Mouse (Mus musculus) CH12.LX (cell line): Measurements from ENCODE around the gene Krtap3-2. TPM values are rescaled to one million over a fixed set of nuclear protein-coding genes. Genes with fewer than 3 reads are reported as not detected.

Experiments used
- DNase-seq: peaks from one replicate; pipeline ENCODE4 v3.0.0-alpha.2; 2013; ENCODE audit errors: extremely low read depth
- H3K27ac ChIP-seq: 2 replicates; pipeline ENCODE4 v1.5.1; 2012; ENCODE audit warnings: low read depth, mild to moderate bottlenecking, control low read depth, moderate library complexity; ENCODE audit not compliant: insufficient read depth
- H3K27me3 ChIP-seq: replicated peaks from 2 replicates; pipeline ENCODE3; 2012; ENCODE audit warnings: inconsistent platforms
- H3K36me3 ChIP-seq, 2 experiments: replicated peaks in 1 of 2; 2 replicates each; pipeline versions ENCODE3 to v1.6.1; 2012; ENCODE audit warnings: inconsistent platforms in 1 of 2, low read length in 1 of 2, mild to moderate bottlenecking in 1 of 2, mixed read lengths in 1 of 2, moderate library complexity in 1 of 2; ENCODE audit not compliant: control insufficient read depth in 1 of 2, insufficient read depth in 1 of 2
- H3K4me1 ChIP-seq, 2 experiments: 2 replicates each; pipeline ENCODE4 v1.6.1; 2012; ENCODE audit warnings: inconsistent platforms in 1 of 2, moderate library complexity in 1 of 2; ENCODE audit not compliant: insufficient read depth in 2 of 2, control insufficient read depth in 1 of 2
- H3K4me2 ChIP-seq: 2 replicates; pipeline ENCODE4 v1.6.1; 2012; ENCODE audit warnings: low read depth, mild to moderate bottlenecking, control low read depth; ENCODE audit not compliant: poor library complexity, insufficient read depth, severe bottlenecking
- H3K4me3 ChIP-seq, 3 experiments: fragments of 150-350 bp in 1 of 3; sonication (generic) in 1 of 3; replicated peaks in 1 of 3; 2 replicates each; pipeline versions ENCODE3 to v1.5.1; 2011 to 2012; ENCODE audit warnings: low read depth in 2 of 3, low read length in 2 of 3, mild to moderate bottlenecking in 2 of 3, moderate library complexity in 2 of 3, control low read depth in 1 of 3, improper control_type of control experiment in 1 of 3, inconsistent platforms in 1 of 3, mixed read lengths in 1 of 3; ENCODE audit not compliant: poor library complexity in 1 of 3
- H3K79me2 ChIP-seq: replicated peaks from 2 replicates; pipeline ENCODE4 v1.6.1; 2012; ENCODE audit warnings: mild to moderate bottlenecking, moderate library complexity; ENCODE audit not compliant: control insufficient read depth, poor library complexity, insufficient read depth, severe bottlenecking; ENCODE audit errors: extremely low read depth
- H3K9ac ChIP-seq: 2 replicates; pipeline ENCODE4 v1.6.1; 2012; ENCODE audit warnings: low read depth, mild to moderate bottlenecking, control low read depth, moderate library complexity; ENCODE audit not compliant: insufficient read depth
- H3K9me3 ChIP-seq: replicated peaks from 2 replicates; pipeline ENCODE3; 2012; ENCODE audit warnings: low read length, inconsistent platforms, mixed read lengths
- CHD1 ChIP-seq: IDR thresholded peaks from 2 replicates; pipeline ENCODE4 v1.6.1; 2012; ENCODE audit warnings: low read depth, low read length, improper control_type of control experiment, inconsistent platforms
- CHD2 ChIP-seq: IDR thresholded peaks from 2 replicates; pipeline ENCODE4 v1.6.1; 2011; ENCODE audit warnings: low read length, improper control_type of control experiment
- CTCF ChIP-seq, 2 experiments: IDR thresholded peaks in 1 of 2; conservative IDR thresholded peaks in 1 of 2; 2 replicates each; pipeline ENCODE4 v1.5.1; 2011 to 2012; ENCODE audit warnings: low read depth in 2 of 2, low read length in 2 of 2, improper control_type of control experiment in 1 of 2, inconsistent platforms in 1 of 2, mild to moderate bottlenecking in 1 of 2, moderate library complexity in 1 of 2
- EP300 ChIP-seq: IDR thresholded peaks from 2 replicates; pipeline ENCODE4 v1.6.1; 2011; ENCODE audit warnings: low read length, improper control_type of control experiment
- ETS1 ChIP-seq: conservative IDR thresholded peaks from 2 replicates; pipeline ENCODE4 v1.6.1; 2012; ENCODE audit warnings: low read depth, mild to moderate bottlenecking, inconsistent platforms, low read length, improper control_type of control experiment, moderate library complexity
- GABPA ChIP-seq: IDR thresholded peaks from 2 replicates; pipeline ENCODE4 v1.6.1; 2012; ENCODE audit warnings: low read depth, low read length, improper control_type of control experiment, inconsistent platforms; ENCODE audit not compliant: insufficient replicate concordance
- JUN ChIP-seq: IDR thresholded peaks from 2 replicates; pipeline ENCODE4 v1.6.1; 2011; ENCODE audit warnings: low read depth, mild to moderate bottlenecking, low read length, improper control_type of control experiment, moderate library complexity; ENCODE audit not compliant: insufficient read depth
- JUND ChIP-seq: conservative IDR thresholded peaks from 2 replicates; pipeline ENCODE4 v1.6.1; 2011; ENCODE audit warnings: low read depth, low read length, improper control_type of control experiment
- KAT2A ChIP-seq: IDR thresholded peaks from 2 replicates; pipeline ENCODE4 v1.6.1; 2012; ENCODE audit warnings: low read length, improper control_type of control experiment, inconsistent platforms; ENCODE audit not compliant: insufficient replicate concordance
- MAFK ChIP-seq: IDR thresholded peaks from 2 replicates; pipeline ENCODE4 v1.6.1; 2011; ENCODE audit warnings: low read length, improper control_type of control experiment; ENCODE audit not compliant: insufficient replicate concordance
- MAX ChIP-seq: IDR thresholded peaks from 2 replicates; pipeline ENCODE4 v1.6.1; 2011; ENCODE audit warnings: low read length, improper control_type of control experiment
- MXI1 ChIP-seq: IDR thresholded peaks from 2 replicates; pipeline ENCODE4 v1.6.1; 2011; ENCODE audit warnings: mild to moderate bottlenecking, low read depth, low read length, improper control_type of control experiment
- RAD21 ChIP-seq: IDR thresholded peaks from 2 replicates; pipeline ENCODE4 v1.6.1; 2011; ENCODE audit warnings: low read depth, mild to moderate bottlenecking, low read length, improper control_type of control experiment, moderate library complexity
- RCOR1 ChIP-seq: conservative IDR thresholded peaks from 2 replicates; pipeline ENCODE4 v1.6.1; 2012; ENCODE audit warnings: low read depth, mild to moderate bottlenecking, inconsistent platforms, low read length, improper control_type of control experiment
- TCF12 ChIP-seq: IDR thresholded peaks from 2 replicates; pipeline ENCODE4 v1.6.1; 2014; ENCODE audit warnings: low read depth, mild to moderate bottlenecking, inconsistent platforms, low read length, improper control_type of control experiment
- USF1 ChIP-seq: IDR thresholded peaks from 2 replicates; pipeline ENCODE4 v1.6.1; 2014; ENCODE audit warnings: low read depth, mild to moderate bottlenecking, inconsistent platforms, low read length, improper control_type of control experiment
- USF2 ChIP-seq: conservative IDR thresholded peaks from 2 replicates; pipeline ENCODE4 v1.6.1; 2011; ENCODE audit warnings: low read depth, low read length, improper control_type of control experiment
- ZC3H11A ChIP-seq: IDR thresholded peaks from 2 replicates; pipeline ENCODE4 v1.6.1; 2012; ENCODE audit warnings: low read depth, mild to moderate bottlenecking, inconsistent platforms, low read length, improper control_type of control experiment
- ZKSCAN1 ChIP-seq: IDR thresholded peaks from 2 replicates; pipeline ENCODE4 v1.6.1; 2012; ENCODE audit warnings: low read depth, inconsistent platforms, low read length, improper control_type of control experiment, borderline replicate concordance
- ZMIZ1 ChIP-seq: IDR thresholded peaks from 2 replicates; pipeline ENCODE4 v1.6.1; 2012; ENCODE audit warnings: low read depth, mild to moderate bottlenecking, inconsistent platforms, low read length, improper control_type of control experiment
- ZNF384 ChIP-seq: IDR thresholded peaks from 2 replicates; pipeline ENCODE4 v1.6.1; 2012; ENCODE audit warnings: low read depth, low read length, improper control_type of control experiment, inconsistent platforms
- dilution Hi-C: fragments of 300-500 bp; cut with MboI; formaldehyde crosslinking; loops from 2 replicates; pipeline ENCODE4 v1.14.3; 2020; ENCODE audit warnings: low sequenced_read_pairs; ENCODE audit not compliant: extremely low pct_unique_long_range_greater_than_20kb, extremely low pct_ligation_motif_present
- in situ Hi-C: fragments of 300-500 bp; cut with MboI; formaldehyde crosslinking; loops from 3 replicates; pipeline ENCODE4 v1.14.3; 2019; ENCODE audit warnings: low sequenced_read_pairs, low pct_ligation_motif_present, low pct_unique_long_range_greater_than_20kb, mixed read lengths
- polyA plus RNA-seq: library from polyadenylated mRNA; unstranded; fragments of >175 nt; gene quantifications from 2 replicates; pipeline ENCODE4 v1.2.1, GENCODE M21; 2012; ENCODE audit warnings: low read depth; ENCODE audit not compliant: insufficient read length
- total RNA-seq, 2 experiments: library from RNA; depleted of rRNA; stranded (reverse); fragments of 300-350 nt in 1 of 2; fragments of >200 nt in 1 of 2; gene quantifications; 2 replicates each; pipeline ENCODE4 v1.2.3; 2012 to 2014

Krtap3-2 gene
- total and polyA plus RNA-seq, 3 experiments, result not detected

DNA sequence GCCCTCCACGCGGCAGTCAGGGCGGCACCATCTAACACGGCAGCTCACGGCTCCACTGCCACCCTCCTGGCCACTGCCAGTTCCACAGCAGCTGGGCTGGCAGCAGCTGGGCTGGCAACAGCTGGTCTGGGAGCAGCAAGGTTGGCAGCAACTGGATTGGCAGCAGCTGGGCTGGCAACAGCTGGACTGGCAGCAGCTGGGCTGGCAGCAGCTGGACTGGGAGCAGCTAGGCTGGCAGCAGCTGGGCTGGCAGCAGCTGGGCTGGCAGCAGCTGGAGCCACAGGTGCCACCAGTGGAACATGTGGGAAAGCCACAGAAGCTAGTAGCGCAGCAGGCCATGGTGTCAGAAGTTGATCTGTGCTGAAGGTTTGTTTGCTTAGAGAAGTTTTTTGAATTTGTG is 34.3 kb upstream of the Krtap3-2 start, which contains the start of gene Krtap1-3:
TSS of gene Krtap1-3 (minus strand) at position 359 of the 400 bp plus-strand sequence.
- Histone ChIP-seq H3K4me3 (no peak within 1 kb of the TSS), H3K36me3 (no peaks in the 10 kb centered on the region), H3K4me2 (no peak within 1 kb of the TSS), H3K9me3 (no peaks in the 10 kb centered on the region), H3K79me2 (no peaks in the 10 kb centered on the region), H3K27ac (no peak within 1 kb of the TSS), H3K27me3 (peaks cover 80% of the 10 kb centered on the region), H3K4me1 (no peaks in the 10 kb centered on the region), H3K9ac (no peak within 1 kb of the TSS)
- dilution Hi-C loops (no loop called here), in situ Hi-C loops (no loop called here)
- no peak for TF ChIP-seq ZC3H11A
- TF ChIP-seq CTCF (conservative IDR thresholded peaks at IDR 0.05 in 1 of 2, IDR thresholded peaks at IDR 0.05 in 1 of 2; ENCODE audit: low read depth in 2 of 2, low read length in 2 of 2), result no peak
- TF ChIP-seq MAFK, result no peak
- TF ChIP-seq MAX, result no peak
- TF ChIP-seq ETS1, result no peak
- TF ChIP-seq USF2, result no peak
- TF ChIP-seq JUND, result no peak
- DNase-seq, result no peak

- in situ Hi-C loops (no loop called here), dilution Hi-C loops (no loop called here)
Observed at GRCm38 (mm10) chr11:99585096-99585495, 28.4 kb upstream of the Krtap3-2 start.

DNA sequence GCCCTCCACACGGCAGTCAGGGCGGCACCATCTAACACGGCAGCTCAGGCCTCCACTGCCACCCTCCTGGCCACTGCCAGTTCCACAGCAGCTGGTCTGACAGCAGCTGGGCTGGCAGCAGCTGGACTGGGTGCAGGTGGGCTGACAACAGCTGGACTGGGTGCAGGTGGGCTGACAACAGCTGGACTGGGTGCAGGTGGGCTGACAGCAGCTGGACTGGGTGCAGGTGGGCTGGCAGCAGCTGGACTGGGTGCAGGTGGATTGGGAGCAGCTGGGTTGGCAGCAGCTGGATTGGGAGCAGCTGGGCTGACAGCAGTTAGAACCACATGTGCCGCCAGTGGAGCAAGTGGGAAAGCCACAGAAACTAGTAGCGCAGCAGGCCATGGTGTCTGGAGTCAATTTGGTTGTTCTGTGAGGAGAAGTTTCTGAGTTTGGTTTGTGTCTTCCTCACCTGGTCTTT is 26.6 kb upstream of the Krtap3-2 start, which contains the start of gene Krtap1-4:
TSS of gene Krtap1-4 (minus strand) at position 410 of the 460 bp plus-strand sequence.
- no peak within 1 kb of the TSS for H3K4me3 ChIP-seq
- peaks cover 72% of the 10 kb centered on the region for H3K27me3 ChIP-seq
- dilution Hi-C loops, result no loop called here
- H3K79me2 ChIP-seq, result no peaks in the 10 kb centered on the region
- no peaks in the 10 kb centered on the region for H3K36me3 ChIP-seq
- DNase-seq, result no peak
- H3K9me3 ChIP-seq, result peaks cover 4% of the 10 kb centered on the region
- H3K4me1 ChIP-seq, result no peaks in the 10 kb centered on the region
- in situ Hi-C loops, result no loop called here
- no peak within 1 kb of the TSS for H3K27ac ChIP-seq
- TF ChIP-seq CHD1 (no peak), ZKSCAN1 (no peak), MXI1 (no peak), TCF12 (peak; percentile 47; the same call in 1 of the 2 replicates), ZMIZ1 (no peak), ZNF384 (no peak), CTCF (conservative IDR thresholded peaks at IDR 0.05 in 1 of 2, IDR thresholded peaks at IDR 0.05 in 1 of 2; ENCODE audit: low read depth in 2 of 2, low read length in 2 of 2) (no peak)
- H3K9ac ChIP-seq, result no peak within 1 kb of the TSS
- no peak within 1 kb of the TSS for H3K4me2 ChIP-seq

More at GRCm38 (mm10) chr11:99585096-99585495, 28.4 kb upstream of the Krtap3-2 start:
- Histone ChIP-seq H3K36me3 (no peaks in the 10 kb centered on the region), H3K4me2 (no peak overlapping the region), H3K9me3 (peaks cover 4% of the 10 kb centered on the region), H3K4me1 (no peaks in the 10 kb centered on the region), H3K79me2 (no peaks in the 10 kb centered on the region), H3K4me3 (no peak overlapping the region), H3K27me3 (peaks cover 67% of the 10 kb centered on the region), H3K27ac (no peak overlapping the region), H3K9ac (no peak overlapping the region)
- no peak for TF ChIP-seq RAD21
- no peak for TF ChIP-seq GABPA
- TF ChIP-seq KAT2A, result no peak
- TF ChIP-seq USF1, result no peak
- TF ChIP-seq ZMIZ1, result no peak
- no peak for TF ChIP-seq TCF12
- no peak for TF ChIP-seq EP300
- TF ChIP-seq CHD2, result no peak
- no peak for TF ChIP-seq USF2
- no peak for TF ChIP-seq JUN
- no peak for TF ChIP-seq JUND
- TF ChIP-seq ZC3H11A, result no peak
- no peak for TF ChIP-seq RCOR1
- TF ChIP-seq MXI1, result no peak
- no peak for DNase-seq
